Mouse (Mus musculus) MEL (cell line): ENCODE data around the gene Mylk.

ENCODE experiments used
- CTCF ChIP-seq, 3 experiments: IDR thresholded peaks in 2 of 3; conservative IDR thresholded peaks in 1 of 3; 2 replicates each; pipeline ENCODE4 v1.5.1; 2011 to 2012; ENCODE audit warnings: low read length in 3 of 3, low read depth in 2 of 3, mild to moderate bottlenecking in 2 of 3, improper control_type of control experiment in 1 of 3, inconsistent platforms in 1 of 3, mixed read lengths in 1 of 3, moderate library complexity in 1 of 3; ENCODE audit not compliant: control insufficient read depth in 1 of 3, insufficient read depth in 1 of 3, poor library complexity in 1 of 3, severe bottlenecking in 1 of 3
- MYC ChIP-seq: IDR thresholded peaks from 2 replicates; pipeline ENCODE4 v1.6.1; 2011; ENCODE audit warnings: low read depth, mild to moderate bottlenecking, low read length, improper control_type of control experiment, moderate library complexity
- RCOR1 ChIP-seq: IDR thresholded peaks from 2 replicates; pipeline ENCODE4 v1.6.1; 2012; ENCODE audit warnings: low read depth, mild to moderate bottlenecking, inconsistent platforms, low read length, improper control_type of control experiment
- USF1 ChIP-seq: IDR thresholded peaks from 2 replicates; pipeline ENCODE4 v1.6.1; 2014; ENCODE audit warnings: low read depth, mild to moderate bottlenecking, inconsistent platforms, low read length, improper control_type of control experiment, moderate library complexity
- ZMIZ1 ChIP-seq: IDR thresholded peaks from 2 replicates; pipeline ENCODE4 v1.6.1; 2012; ENCODE audit warnings: low read depth, mild to moderate bottlenecking, inconsistent platforms, low read length, improper control_type of control experiment, moderate library complexity

DNA sequence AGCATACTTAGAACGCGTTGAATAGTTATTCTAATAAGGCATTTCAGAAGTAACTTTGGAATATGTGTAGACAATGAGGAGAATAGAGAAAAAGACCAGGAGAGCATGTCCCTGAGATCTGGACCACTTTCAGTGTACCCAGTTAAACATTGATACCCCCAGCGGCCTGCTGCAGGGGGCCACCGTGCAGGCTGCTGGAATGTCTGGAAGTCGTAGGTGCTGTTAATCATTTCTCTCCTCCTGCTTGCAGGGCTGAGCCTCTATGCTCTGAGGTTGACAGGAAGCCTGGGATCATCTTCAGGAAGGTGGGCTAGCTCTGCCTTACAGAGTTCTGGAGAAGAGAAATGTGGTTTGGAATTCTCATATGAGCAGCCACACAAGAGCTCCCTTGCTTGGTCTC, 112.6 kb downstream of the Mylk start:
- TF ChIP-seq USF1 (no peak), RCOR1 (no peak), CTCF (IDR thresholded peaks at IDR 0.05 in 2 of 3, conservative IDR thresholded peaks at IDR 0.05 in 1 of 3; ENCODE audit: control insufficient read depth in 1 of 3, insufficient read depth in 1 of 3, low read depth in 2 of 3, low read length in 3 of 3, poor library complexity in 1 of 3, severe bottlenecking in 1 of 3) (no peak), MYC (no peak), ZMIZ1 (no peak)
